Mouse (Mus musculus) hindbrain, embryonic 16.5 days (tissue): ENCODE measurements around the gene Cpeb1. TPM values are rescaled to one million over a fixed set of nuclear protein-coding genes. Genes with fewer than 3 reads are reported as not detected.

Experiments
- ATAC-seq: fragments of 200-750 bp; cut with Nextera tagmentation; 2 replicates; pipeline ENCODE4 v1.8.0; 2017; ENCODE audit warnings: moderate TSS enrichment, moderate library complexity
- H3K27ac ChIP-seq: fragments of 300-500 bp; sonication (generic); 2 replicates; pipeline ENCODE4 v1.5.1; 2014; ENCODE audit warnings: low read depth, mild to moderate bottlenecking, control low read depth, low read length, moderate library complexity
- H3K27me3 ChIP-seq: fragments of 300-500 bp; sonication (generic); replicated peaks from 2 replicates; pipeline ENCODE4 v1.6.1; 2014; ENCODE audit warnings: low read length; ENCODE audit not compliant: control insufficient read depth, insufficient read depth
- H3K36me3 ChIP-seq: fragments of 300-500 bp; sonication (generic); 2 replicates; pipeline ENCODE4 v1.6.1; 2014; ENCODE audit warnings: mild to moderate bottlenecking, low read length, moderate library complexity, mixed read lengths; ENCODE audit not compliant: control insufficient read depth, insufficient read depth
- H3K4me1 ChIP-seq: fragments of 300-500 bp; sonication (generic); 2 replicates; pipeline ENCODE4 v1.6.1; 2014; ENCODE audit warnings: low read depth, low read length; ENCODE audit not compliant: control insufficient read depth, insufficient read depth
- H3K4me2 ChIP-seq: fragments of 300-500 bp; sonication (generic); 2 replicates; pipeline ENCODE4 v1.6.1; 2014; ENCODE audit warnings: mild to moderate bottlenecking, low read length, control low read depth, moderate library complexity
- H3K4me3 ChIP-seq: fragments of 300-500 bp; sonication (generic); 2 replicates; pipeline ENCODE4 v1.5.1; 2014; ENCODE audit warnings: mild to moderate bottlenecking, low read length, control low read depth, moderate library complexity
- H3K9ac ChIP-seq: fragments of 300-500 bp; sonication (generic); 2 replicates; pipeline ENCODE4 v1.6.1; 2014; ENCODE audit warnings: low read depth, mild to moderate bottlenecking, control low read depth, low read length, moderate library complexity
- H3K9me3 ChIP-seq: fragments of 300-500 bp; sonication (generic); 2 replicates; pipeline ENCODE4 v1.6.1; 2014; ENCODE audit warnings: mild to moderate bottlenecking, low read length, moderate library complexity; ENCODE audit not compliant: control insufficient read depth
- WGBS: fragments of 180-500 bp; shearing (Covaris S2); extraction: QIAGEN DNeasy Blood & Tissue Kit; methylation state at CpG from one replicate; pipeline ENCODE4 v1.1.7; 2014; 5-methylcytosine and 5-hydroxymethylcytosine counted together
- polyA plus RNA-seq: library from polyadenylated mRNA; unstranded; fragments of >200 nt; fragmentation: Nextera tagmentation; extraction: Ambion mirVana; gene quantifications from 2 replicates; pipeline ENCODE4 v1.2.1, GENCODE M21; 2015

The Cpeb1 gene
- polyA plus RNA-seq = 8.3 and 8.4 TPM in 2 replicates

- H3K4me2 ChIP-seq = peak within 1 kb of the TSS; percentile 79
- H3K36me3 ChIP-seq = 0 out of 2 replicates have a peak, but pooled peaks cover 2% of the 10 kb centered on the region
- H3K9ac ChIP-seq = peak within 1 kb of the TSS; percentile 63
- no peaks in the 10 kb centered on the region for H3K9me3 ChIP-seq
- H3K4me3 ChIP-seq = peak within 1 kb of the TSS; percentile 67
- H3K4me1 ChIP-seq = peaks cover 20% of the 10 kb centered on the region
- no peak within 1 kb of the TSS for H3K27ac ChIP-seq
- ATAC-seq = peak; percentile 72
- WGBS = 1% methylated on average over 28 of the region's 28 CpGs
- H3K27me3 ChIP-seq = peaks cover 22% of the 10 kb centered on the region
Measured at GRCm38 (mm10) chr7:81455155-81455651, at the start of gene Cpeb1. Gene Cpeb1, minus strand, starts transcription at chr7:81455465.

GRCm38 (mm10) chr7:81501050-81501449, 45.8 kb upstream of the Cpeb1 start:
- H3K27ac ChIP-seq = no peak overlapping the region
- 92% methylated on average over 2 of the region's 2 CpGs for WGBS
- H3K4me1 ChIP-seq = no peaks in the 10 kb centered on the region
- H3K27me3 ChIP-seq = no peaks in the 10 kb centered on the region
- H3K36me3 ChIP-seq = no peaks in the 10 kb centered on the region
- H3K4me3 ChIP-seq = no peak overlapping the region
- no peaks in the 10 kb centered on the region for H3K9me3 ChIP-seq
- no peak overlapping the region for H3K9ac ChIP-seq
- ATAC-seq = no peak
- H3K4me2 ChIP-seq = no peak overlapping the region

- Histone ChIP-seq H3K4me1 (no peaks in the 10 kb centered on the region), H3K27ac (no peak within 1 kb of the TSS), H3K27me3 (no peaks in the 10 kb centered on the region), H3K9ac (no peak within 1 kb of the TSS), H3K4me3 (no peak within 1 kb of the TSS), H3K9me3 (no peaks in the 10 kb centered on the region), H3K4me2 (no peak within 1 kb of the TSS), H3K36me3 (no peaks in the 10 kb centered on the region)
- 72% methylated on average over 7 of the region's 7 CpGs for WGBS
- no peak for ATAC-seq
Measured at GRCm38 (mm10) chr7:81498181-81498580, 42.9 kb upstream of the Cpeb1 start, which contains the start of gene BC048679. Gene BC048679, minus strand, starts transcription at chr7:81498281.

GRCm38 (mm10) chr7:81497171-81497570, 41.9 kb upstream of the Cpeb1 start:
- Histone ChIP-seq H3K9me3 (no peaks in the 10 kb centered on the region), H3K4me2 (no peak overlapping the region), H3K27ac (no peak overlapping the region), H3K4me3 (no peak overlapping the region), H3K36me3 (no peaks in the 10 kb centered on the region), H3K27me3 (no peaks in the 10 kb centered on the region), H3K9ac (no peak overlapping the region), H3K4me1 (peaks cover 3% of the 10 kb centered on the region)
- 12% methylated on average over 6 of the region's 6 CpGs for WGBS
- no peak for ATAC-seq

GRCm38 (mm10) chr7:81493331-81494021, 38.2 kb upstream of the Cpeb1 start, which contains the start of gene Ap3b2:
Gene Ap3b2, minus strand, starts transcription at chr7:81493925.
- H3K9me3 ChIP-seq = no peaks in the 10 kb centered on the region
- peak within 1 kb of the TSS; percentile 98 for H3K27ac ChIP-seq
- H3K27me3 ChIP-seq = no peaks in the 10 kb centered on the region
- H3K36me3 ChIP-seq = no peaks in the 10 kb centered on the region
- H3K4me3 ChIP-seq = peak within 1 kb of the TSS; percentile 85
- H3K4me2 ChIP-seq = peak within 1 kb of the TSS; percentile 68
- ATAC-seq = peak; percentile 95
- H3K4me1 ChIP-seq = peaks cover 11% of the 10 kb centered on the region
- WGBS = under 1% methylated on average over 56 of the region's 57 CpGs
- H3K9ac ChIP-seq = peak within 1 kb of the TSS; percentile 94

GRCm38 (mm10) chr7:81492628-81493027, 37.4 kb upstream of the Cpeb1 start:
- no peak for ATAC-seq
- H3K27me3 ChIP-seq = no peaks in the 10 kb centered on the region
- no peaks in the 10 kb centered on the region for H3K9me3 ChIP-seq
- peak overlapping the region; percentile 85 for H3K4me3 ChIP-seq
- peak overlapping the region; percentile 94 for H3K9ac ChIP-seq
- WGBS = 29% methylated on average over 9 of the region's 9 CpGs
- no peaks in the 10 kb centered on the region for H3K36me3 ChIP-seq
- peaks cover 11% of the 10 kb centered on the region for H3K4me1 ChIP-seq
- peak overlapping the region; percentile 68 for H3K4me2 ChIP-seq
- H3K27ac ChIP-seq = peak overlapping the region; percentile 48; the same call in 1 of the 2 replicates

- Histone ChIP-seq H3K9me3 (no peaks in the 10 kb centered on the region), H3K36me3 (no peaks in the 10 kb centered on the region), H3K4me3 (no peak overlapping the region), H3K4me1 (peaks cover 11% of the 10 kb centered on the region), H3K27me3 (no peaks in the 10 kb centered on the region), H3K4me2 (no peak overlapping the region), H3K9ac (no peak overlapping the region), H3K27ac (no peak overlapping the region)
- ATAC-seq = no peak
- 9% methylated on average over 9 of the region's 9 CpGs for WGBS
Measured at GRCm38 (mm10) chr7:81489649-81490048, 34.4 kb upstream of the Cpeb1 start.

GRCm38 (mm10) chr7:81480800-81481199, 25.5 kb upstream of the Cpeb1 start:
- no peak overlapping the region for H3K4me3 ChIP-seq
- H3K9ac ChIP-seq = no peak overlapping the region
- no peak overlapping the region for H3K4me2 ChIP-seq
- H3K36me3 ChIP-seq = peaks cover 14% of the 10 kb centered on the region; the same call in 1 of the 2 replicates
- H3K9me3 ChIP-seq = no peaks in the 10 kb centered on the region
- no peak overlapping the region for H3K27ac ChIP-seq
- no peaks in the 10 kb centered on the region for H3K27me3 ChIP-seq
- 4% methylated on average over 8 of the region's 8 CpGs for WGBS
- no peaks in the 10 kb centered on the region for H3K4me1 ChIP-seq
- no peak for ATAC-seq

GRCm38 (mm10) chr7:81479531-81480090, 24.3 kb upstream of the Cpeb1 start:
- no peaks in the 10 kb centered on the region for H3K4me1 ChIP-seq
- no peak overlapping the region for H3K9ac ChIP-seq
- H3K4me3 ChIP-seq = no peak overlapping the region
- no peaks in the 10 kb centered on the region for H3K27me3 ChIP-seq
- no peak overlapping the region for H3K27ac ChIP-seq
- no peak for ATAC-seq
- H3K4me2 ChIP-seq = no peak overlapping the region
- WGBS = 71% methylated on average over 3 of the region's 3 CpGs
- peaks cover 14% of the 10 kb centered on the region; the same call in 1 of the 2 replicates for H3K36me3 ChIP-seq
- H3K9me3 ChIP-seq = no peaks in the 10 kb centered on the region
